Mouse (Mus musculus) retina, embryonic 14.5 days (tissue): ENCODE data around the gene Rp2.
"Not testable (repeated sequence)": the region's sequence is repeated elsewhere in the genome, so short reads cannot be mapped to it uniquely, and the experiment has no call there.

Experiments
- DNase-seq: peaks from one replicate; pipeline ENCODE4 v3.0.0-alpha.2; 2015; ENCODE audit warnings: low spot score

The Rp2 gene

DNA sequence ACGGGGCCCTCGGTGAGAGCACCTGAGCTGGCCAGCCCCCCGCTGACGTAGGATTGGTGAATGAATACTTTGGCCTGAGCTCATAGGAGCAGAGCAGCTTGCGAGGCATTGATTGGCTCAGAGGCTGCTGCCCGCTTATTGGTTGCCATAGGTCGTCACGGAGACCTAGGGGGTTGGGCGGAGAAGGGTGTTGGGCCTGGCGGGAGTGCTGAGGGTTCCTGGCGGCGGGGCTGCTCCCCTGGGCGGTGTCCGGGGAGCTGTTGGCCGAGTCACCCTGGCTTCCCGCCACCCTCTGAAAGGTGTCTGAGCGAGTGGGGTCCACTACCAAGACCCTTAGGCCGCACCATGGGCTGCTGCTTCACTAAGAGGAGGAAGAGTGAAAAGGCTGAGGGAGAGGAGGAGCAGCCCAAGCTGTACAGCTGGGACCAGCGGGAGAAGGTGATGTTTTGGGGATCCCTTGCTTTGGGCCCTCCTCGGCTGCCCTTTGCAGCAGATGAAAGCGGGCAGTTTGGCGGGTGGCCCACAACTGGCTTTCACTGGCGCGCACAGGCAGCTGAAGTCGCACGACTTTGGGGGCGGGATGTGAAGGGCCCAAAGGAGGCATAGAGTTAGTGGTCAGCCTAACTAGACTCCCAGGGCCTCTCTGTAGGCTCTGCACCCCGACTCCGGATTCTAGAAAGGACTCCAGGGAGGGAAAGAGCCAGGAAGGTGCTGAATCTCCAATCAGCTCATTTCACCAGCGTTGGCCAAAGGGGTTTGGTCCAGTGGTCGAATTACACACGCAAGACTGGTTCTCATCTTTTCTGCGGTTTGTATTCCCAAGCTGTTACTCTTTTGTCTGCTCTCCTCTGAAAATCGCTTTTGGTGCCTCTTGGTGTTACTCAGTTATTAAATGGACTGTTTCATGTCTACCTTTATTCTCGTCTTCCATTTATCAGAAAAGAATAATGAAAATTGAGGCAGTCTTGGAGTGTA is at the start of gene Rp2:
Rp2 (plus strand) TSS at position 91 of the 975 bp plus-strand sequence.
- peak; percentile 79 for DNase-seq

DNA sequence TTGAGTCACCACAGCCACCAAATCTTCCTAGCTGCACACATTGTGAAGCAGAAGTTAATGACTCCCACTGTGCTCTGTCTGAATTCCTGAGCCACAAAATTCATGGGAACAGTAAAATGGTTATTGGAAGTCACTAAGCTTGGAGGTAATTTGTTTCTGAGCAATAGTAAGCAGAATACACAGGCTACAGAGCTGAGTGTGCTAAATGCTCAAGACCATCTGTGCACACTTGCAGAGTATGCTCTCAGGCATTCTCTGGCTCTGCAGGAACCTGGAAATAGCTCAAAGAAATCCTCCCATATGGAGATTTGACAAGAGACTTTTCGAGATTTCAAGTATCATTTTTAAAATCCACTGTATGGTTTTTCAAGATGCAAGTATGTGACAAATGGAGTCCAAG is 31.5 kb upstream of the Rp2 start:
- no peak for DNase-seq

DNA sequence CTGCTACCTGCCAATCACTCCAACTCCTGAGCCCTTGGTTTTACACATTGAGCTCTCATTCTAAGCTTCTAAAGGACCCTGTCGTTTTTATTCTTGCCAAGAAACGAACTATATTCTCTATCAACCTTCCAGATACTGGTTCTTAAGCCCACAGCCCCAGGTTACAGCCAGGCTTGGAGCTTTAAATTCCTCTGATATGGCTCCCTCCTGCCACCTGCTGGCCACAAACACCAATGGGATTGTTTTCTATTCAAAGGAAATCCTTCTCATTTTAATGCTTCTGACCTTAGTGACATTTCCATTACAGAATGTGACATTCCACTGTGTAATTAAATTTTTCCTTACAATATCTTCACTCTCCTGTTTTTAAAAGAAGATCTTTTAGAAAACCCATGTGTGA is 28.6 kb upstream of the Rp2 start:
- DNase-seq: peak; percentile 58

DNA sequence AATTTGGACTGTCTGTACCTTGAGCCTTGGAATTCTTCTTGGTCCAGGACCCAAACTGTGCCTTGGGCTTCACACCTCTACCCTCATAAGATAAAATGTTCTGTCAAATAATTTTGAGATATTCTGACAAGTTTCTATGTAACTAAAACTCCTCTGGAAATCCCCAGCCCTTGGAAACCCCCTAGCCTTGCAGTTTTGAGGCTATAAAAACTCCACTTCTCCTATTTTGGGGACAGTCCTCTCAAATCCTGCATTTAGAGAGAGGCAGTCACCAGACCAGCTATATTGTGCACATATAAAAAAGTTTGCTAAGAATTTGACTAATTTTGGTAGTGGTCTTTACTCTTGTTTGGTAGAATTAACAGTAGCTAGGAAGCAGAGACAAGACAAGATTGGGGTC is 19.3 kb upstream of the Rp2 start:
- DNase-seq: no peak

DNA sequence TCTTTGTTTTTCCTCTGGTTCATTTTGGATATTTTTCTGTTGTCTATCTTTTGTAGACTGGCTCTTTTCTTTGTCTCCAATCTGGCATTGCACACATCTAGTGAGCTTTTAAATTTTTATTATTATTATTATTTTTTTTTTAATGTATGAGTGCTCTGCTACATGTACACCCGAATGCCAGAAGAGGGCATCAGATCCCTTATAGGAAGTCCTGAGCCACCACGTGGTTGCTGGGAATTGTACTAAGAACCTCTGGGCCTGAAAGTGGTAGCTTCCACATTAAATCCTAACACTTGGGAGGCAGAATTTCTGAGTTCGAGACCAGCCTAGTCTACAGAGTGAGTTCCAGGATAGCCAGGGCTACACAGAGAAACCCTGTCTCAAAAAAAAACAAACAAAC is 17.9 kb upstream of the Rp2 start:
- DNase-seq: no peak

DNA sequence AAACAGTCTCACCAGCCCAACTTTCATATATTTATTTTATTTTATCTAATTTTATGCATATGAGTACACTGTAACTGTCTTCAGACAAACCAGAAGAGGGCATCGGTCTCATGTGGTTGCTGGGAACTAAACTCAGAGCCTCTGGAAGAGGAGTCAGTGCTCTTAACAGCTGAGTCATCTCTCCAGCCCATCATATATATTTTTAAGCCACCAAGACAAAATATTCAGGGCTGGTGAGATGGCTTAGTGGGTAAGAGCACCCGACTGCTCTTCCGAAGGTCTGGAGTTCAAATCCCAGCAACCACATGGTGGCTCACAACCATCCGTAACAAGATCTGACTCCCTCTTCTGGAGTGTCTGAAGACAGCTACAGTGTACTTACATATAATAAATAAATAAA is 14.0 kb upstream of the Rp2 start:
- DNase-seq: not testable (repeated sequence)

DNA sequence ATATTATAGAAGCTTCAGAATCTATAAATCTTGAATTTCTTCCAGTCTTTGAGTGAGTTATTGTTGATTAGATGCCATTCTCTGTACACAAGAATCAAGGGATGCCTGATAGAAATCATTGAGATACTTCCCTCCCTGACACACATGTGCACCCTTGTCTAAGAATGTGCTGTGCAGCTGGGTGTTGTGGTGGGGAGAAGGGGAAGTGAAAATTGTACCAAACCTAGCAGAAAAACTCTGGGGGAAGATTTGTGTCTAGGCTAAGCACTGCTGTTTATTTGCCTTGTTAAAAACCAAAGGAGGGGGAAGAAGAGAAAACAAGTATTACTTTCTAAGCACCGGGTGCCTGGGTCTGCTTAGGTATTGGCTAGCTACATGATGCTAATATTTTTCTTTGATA is 9.0 kb upstream of the Rp2 start:
- no peak for DNase-seq

DNA sequence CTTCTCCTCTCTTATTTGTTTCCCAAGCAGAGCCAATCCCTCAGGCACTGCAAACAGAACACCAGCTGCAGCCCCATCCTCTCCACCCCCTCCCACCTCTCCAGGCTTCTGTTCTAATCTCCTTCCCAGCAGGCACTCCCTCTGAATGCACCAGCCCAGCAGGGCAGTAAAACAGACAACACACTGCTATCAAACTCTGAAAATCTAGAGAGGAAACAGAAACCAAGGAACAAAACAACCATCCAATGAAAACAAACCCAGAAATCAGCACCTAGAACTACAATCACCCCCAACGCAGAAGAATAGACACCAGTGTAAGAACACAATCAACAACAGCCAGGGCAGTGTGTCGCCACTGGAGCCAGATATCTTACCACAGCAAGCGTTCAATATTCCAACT is 8.0 kb upstream of the Rp2 start:
- DNase-seq: no peak

DNA sequence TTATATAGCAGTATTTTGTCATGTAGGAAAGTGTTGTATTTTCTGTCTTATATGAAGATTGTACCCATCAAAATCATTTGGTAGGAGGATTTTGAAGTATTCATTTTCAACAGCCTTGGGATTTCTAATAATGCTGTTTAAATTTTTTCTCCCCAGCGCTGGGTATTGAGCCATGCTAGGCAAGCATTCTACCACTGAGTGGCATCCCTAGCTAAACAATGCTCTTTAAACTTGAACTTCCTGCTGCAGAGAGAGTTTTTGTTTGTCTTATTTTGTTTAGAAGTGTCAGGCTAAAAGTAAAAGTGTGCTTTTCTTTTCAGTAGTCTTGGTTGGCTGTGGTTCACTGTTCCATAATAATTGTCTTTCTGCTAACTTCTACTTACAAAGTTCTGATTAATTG is 1.8 kb downstream of the Rp2 start:
- DNase-seq: no peak

DNA sequence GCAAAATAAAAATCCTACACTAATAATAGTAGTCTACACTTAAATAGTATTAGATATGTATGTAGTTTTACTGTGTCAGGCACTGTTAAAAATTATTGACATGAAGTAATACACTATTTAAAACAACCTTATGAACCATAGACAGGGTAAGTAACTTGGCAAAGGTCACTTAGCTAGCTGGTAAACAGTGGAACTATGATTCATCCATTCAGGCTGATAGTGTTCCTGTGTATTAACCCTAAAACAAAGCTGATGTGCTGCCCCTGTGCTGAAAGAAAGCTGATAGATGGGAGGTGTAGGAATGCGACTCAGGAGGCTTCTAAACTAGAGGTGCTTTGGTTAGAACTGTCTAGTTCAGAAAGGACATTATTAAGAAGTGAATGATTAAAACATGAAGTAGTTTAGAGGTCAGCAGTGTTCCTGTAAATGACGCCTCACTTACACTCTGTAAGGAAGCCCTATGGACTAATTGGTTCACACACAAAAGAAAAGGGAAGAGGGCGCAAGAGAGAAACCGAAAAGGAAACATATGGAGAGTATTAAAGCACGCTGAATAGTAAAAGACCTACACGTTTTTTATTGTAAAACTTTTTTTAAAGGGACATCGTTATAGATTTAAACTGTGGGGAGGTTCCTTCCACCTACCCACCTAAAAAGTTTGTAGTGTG is 15.2 kb downstream of the Rp2 start:
- no peak for DNase-seq

DNA sequence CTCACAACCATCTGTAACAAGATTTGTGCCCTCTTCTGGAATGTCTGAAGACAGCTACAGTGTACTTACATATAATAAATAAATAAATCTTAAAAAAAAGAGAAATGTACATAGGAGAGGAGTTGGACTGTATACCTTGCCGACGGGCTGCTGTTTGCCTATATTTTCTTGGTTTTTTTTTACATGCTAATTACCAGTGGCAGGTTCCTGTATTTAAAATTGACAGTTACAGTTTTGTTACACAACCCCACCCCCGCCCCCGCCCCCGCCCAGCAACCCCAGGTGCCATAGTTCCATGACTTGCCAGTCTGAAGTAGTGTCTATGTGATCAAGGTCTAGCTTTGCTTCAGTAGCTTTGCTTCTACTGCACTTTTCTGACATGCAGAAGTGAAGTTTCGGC is 18.0 kb downstream of the Rp2 start:
- DNase-seq: no peak

DNA sequence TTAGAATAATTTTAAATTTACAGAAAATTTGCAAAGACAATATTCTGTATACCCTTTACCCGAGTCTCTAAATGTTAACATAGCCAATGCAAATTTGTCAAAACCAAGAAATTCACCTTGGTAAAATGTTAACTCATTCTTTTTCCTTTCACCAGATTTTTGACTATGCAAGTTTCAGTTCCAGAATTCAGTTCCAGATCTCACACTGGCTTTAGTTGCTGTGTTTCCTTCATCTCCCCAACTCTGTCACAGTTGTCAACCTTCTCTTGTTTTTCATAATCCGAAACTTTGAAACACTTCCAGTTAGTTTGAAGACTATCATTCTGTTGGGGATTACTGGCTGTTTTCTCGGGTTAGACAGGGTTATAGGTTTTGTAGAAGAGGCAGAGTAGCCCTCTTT is 22.7 kb downstream of the Rp2 start:
- DNase-seq: no peak

DNA sequence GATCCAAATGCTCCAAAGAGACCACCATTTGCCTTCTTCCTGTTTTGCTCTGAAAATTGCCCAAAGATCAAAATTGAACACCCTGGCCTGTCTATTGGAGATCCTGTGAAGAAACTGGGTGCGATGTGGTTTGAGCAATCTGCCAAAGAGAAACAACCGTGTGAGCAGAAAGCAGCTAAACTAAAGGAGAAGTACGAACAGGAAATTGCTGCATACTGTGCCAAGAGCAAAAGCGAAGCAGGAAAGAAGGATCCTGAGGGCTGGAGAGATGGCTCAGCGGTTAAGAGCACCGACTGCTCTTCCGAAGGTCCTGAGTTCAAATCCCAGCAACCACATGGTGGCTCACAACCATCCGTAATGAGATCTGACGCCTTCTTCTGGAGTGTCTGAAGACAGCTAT is 27.7 kb downstream of the Rp2 start:
- DNase-seq: not testable (repeated sequence)

DNA sequence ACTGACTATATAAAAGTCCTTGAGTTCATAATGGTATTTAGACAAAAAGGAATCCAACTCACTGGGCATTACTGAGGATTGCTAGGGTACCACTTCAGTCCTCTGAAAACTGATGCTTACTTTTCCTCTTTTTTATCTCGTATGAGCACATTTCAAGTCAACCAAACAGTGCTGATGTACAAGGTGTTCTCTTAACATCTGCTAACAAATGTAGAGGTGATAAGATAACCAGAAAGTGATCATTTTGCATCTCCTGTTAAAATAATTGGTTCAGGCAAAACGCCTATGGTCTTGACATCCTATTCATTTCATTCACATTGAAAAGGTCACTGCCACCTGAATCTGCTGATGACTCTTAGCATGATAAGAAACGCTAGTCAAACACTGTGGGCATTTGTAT is 28.7 kb downstream of the Rp2 start:
- DNase-seq: no peak

DNA sequence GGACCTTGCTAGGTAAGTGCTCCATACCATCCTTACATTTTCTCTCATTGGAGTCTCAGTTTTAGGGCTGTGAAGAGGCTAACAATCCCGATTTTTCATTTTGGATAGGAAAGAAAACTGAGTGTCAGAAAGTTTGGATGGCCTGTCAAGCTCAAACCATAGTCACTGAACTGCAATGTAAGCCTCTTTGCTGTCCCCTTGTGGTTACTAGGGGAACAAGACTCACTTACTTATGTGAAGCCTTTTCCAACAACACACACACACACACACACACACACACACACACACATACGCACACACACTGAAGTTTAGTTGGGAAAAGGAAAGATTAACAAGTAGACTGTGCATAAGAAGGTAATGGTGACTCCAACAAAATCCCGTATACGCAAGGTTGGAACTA is 39.8 kb downstream of the Rp2 start:
- DNase-seq: peak; percentile 17

DNA sequence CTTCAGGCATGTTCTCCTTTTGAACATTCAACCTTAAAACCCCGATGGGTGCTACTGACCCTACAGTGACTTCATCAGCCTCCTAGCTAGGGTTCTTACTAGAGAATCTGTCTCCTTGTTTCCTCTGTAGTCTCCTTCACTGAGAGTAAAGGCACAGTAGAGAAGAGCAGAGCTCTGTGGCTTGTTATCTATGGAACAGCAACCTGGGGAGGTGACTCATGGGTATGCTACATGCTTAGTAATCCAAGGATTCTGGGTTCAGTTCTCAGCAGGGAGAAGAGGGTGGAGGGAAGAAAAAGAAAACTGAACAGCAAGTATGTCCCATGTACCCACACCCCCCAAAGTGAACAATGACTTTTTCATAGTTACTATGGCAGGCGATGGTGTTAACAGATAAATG is 42.6 kb downstream of the Rp2 start:
- DNase-seq: no peak

DNA sequence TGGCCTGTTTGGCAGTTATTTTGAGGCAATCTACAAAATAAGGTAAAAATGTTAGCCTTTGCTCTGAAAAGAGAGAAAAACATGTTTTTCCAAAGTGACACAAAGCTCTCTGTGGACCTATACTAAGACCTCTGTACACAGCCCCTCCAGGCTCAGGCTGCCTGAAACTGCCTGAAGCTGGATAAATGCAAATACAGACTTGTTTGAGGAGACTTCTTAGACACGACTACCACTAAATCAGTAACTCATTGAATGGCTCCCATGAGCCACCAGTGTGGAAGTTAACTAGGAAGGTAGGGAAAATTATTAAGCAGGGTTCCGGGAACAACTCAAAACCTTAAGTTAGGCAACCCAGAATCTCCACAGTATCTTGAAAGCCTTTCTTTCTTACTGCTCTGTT is 43.4 kb downstream of the Rp2 start:
- DNase-seq: no peak

DNA sequence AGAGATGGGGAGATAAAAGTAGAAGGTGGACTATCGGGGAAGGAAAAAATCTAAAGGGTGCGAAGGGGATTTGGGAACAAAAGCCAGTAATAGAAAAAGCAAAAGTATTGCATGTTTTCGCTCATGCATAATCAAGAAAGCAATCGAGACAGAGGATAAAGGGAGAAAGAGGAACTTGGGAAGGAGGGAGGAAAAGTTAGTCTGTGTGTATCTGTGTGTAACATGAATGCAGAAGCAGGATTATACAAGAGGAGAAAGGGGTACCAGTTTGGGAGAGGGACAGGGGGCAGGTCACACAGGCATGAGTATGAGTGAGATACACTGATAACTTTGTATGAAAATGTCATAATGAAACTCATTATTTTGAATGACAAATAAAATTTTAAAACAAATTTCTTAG is 47.1 kb downstream of the Rp2 start:
- DNase-seq: no peak

DNA sequence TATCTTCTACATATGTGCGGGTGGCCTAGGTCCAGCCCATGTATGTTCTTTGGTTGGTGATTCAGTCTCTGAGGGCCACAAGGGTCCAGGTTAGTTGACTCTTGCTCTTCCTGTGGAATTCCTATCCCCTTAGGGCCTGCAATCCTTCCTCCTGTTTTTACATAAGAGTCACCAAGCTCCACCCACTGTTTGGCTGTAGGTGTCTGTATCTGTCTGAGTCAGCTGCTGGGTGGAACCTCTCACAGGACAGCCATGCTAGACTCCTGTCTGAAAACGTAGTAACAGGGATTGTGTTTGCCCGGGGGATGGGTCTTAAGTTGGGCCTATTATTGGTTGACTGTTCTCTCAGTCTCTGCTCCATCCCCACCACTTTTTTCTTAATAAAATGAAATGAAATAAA is 47.9 kb downstream of the Rp2 start:
- DNase-seq: no peak

DNA sequence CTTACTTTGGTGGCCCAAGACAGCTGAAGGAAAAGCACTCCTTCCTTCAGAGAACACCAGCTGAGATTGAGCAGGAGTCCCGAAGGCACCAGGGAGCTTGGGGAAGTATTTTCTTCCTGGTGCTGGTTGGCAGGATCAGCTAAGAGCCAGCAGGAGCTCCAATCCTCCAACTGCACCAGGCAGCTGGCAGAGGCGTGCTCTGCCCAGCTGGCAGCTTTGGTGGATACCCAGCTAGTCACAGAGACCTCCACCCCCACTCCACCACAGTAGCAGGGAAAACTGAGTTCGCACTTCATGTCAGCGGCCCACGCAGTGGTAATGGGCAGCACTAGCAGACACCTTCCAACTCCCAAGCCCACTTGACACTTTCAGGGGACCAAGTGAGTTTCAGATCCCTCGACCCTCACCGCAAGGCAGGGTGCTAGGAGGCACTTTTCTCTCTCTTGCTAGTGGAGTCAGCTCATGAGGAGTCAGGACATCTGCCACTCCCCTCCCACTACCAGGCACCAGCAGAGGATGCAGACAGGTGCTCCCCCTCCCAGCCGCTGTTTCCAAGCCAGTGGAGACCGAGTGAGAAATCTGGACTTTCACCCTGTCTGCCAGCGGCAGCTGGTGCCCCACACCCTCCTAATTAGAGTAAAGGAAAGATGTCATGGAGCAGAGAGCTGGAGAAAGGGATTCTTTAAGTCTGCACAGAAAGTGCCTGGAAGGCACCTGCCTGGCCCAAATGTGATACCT is 50.8 kb downstream of the Rp2 start:
- peak; percentile 26 for DNase-seq

DNA sequence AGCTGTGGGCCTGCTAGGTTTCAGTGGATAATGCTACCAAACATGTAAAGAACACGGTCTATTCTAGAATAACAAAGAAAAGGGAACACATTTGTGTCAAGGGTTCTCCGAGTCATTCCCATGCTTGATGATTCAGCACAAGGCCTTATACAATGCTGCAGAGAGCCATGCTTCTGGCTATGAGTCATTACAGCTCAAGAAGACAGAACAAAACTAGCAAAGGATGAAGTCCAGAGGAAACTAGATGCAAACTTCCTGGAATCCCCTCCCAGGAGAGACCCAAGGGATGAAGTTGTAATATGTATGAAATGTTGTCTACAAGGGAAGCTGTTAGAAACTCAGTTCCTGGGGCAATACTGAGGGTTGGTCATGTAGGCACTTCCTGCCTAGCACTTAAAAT is 54.2 kb downstream of the Rp2 start:
- no peak for DNase-seq

DNA sequence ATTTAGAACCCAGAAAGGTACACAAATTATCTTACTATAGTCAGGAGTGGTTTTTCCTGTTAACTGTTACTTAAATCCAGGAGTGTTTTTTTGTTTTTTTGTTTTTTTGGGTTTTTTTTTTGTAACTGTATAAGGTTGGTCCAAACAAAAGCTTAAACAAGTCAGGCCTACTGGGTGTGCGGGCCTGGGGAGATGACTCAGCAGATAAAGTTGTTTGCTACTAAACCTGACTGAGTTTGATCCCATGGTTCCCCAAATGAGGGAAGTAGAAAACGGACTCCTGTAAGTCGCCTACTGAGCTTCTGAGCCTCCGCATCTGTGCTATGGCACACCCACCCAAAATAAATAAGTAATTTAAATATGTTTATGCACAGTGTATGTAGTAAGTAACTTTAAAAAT is 55.3 kb downstream of the Rp2 start:
- DNase-seq: no peak
